Mouse (Mus musculus): ENCODE results near the gene Coq6. TPM values are rescaled to one million over a fixed set of nuclear protein-coding genes. Genes with fewer than 3 reads are reported as not detected.

Coq6 gene
- 21.3 to 35.0 TPM (median 26.9 TPM) in 4 replicates for total RNA-seq (2023; ENCODE audit: inconsistent age)

GRCm38 (mm10) chr12:84361555-84362489, at the start of gene Coq6, which contains the start of gene Fam161b:
Gene Coq6, plus strand, starts transcription at chr12:84361657.
Gene Fam161b, minus strand, starts transcription at chr12:84361833.

GRCm38 (mm10) chr12:84316721-84317621, 44.5 kb upstream of the Coq6 start, which contains the start of gene Zfp410:
Gene Zfp410, plus strand, starts transcription at chr12:84316852.

DNA sequence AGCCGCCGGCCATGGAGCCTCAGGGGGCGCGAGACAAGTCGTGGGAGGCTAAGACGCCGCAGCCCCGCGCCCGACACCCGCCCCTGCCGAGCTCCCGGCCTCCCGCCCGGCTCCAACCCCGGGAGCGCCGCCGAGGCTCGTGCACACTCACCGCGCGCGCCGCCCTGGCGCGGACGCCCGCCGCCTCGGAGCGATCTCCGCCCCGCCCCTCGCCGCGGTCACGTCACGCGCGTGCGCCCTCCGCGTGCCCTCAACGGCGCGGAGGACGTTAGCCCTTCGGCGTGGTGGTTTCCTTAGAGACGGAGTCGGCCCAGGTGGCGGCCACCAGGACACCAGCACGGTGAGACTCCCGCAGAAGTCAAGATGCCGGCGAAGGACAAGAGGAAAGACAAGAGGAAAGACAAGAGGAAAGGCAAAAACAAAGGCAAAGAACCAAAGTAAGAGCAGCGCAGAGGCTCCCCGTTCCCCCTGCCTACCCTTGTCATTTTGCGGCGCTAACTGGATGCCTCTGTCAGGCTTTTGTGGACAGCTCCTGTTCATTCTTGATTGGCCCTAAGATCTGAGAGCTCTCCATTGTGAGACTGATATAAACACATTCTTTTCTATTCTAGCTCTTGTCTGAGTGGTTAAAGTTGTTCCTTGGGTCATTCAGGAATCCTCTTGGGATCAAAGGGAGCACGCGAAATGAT, 47.5 kb downstream of the Coq6 start, which contains the start of the genes Entpd5 and Bbof1:
Gene Entpd5, minus strand, starts transcription at position 211 of the 689 bp plus-strand sequence.
Gene Bbof1, plus strand, starts transcription at position 253 of the 689 bp plus-strand sequence.

DNA sequence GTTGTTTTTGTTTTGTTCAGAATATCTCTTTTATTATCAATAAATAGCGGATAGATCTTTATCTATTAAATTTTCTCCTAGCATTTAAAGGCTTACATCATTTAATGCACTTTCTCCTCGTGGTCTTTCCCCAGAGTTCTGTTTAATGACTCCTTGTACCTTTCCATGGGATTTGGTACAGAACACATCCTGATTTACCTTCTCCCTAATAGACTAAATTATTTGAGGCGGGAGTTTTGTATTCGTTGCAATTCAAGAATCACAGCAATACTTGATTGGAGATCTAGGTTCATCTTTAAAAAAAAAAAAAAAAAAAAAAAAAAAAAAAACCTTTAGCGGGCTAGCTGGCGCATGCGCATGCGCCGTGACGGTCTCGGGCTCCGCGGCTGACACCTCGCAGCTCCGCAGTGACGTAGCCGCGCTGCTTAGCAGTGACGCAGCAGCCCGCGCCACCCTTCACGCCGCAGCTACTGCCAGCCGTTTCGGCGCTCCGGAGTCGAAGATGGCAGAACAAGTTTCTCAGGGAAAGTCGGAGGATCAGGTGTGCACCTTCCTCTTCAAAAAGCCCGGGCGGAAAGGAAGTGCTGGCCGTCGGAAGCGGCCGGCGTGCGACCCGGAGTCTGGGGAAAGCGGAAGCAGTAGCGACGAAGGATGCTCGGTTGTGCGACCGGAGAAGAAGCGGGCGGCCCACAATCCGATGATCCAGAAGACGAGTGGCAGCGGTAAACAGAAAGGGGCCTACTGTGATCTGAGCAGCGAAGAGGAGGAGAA, 55.6 kb downstream of the Coq6 start, which contains the start of gene Rnf113a2:
Gene Rnf113a2, plus strand, starts transcription at position 363 of the 771 bp plus-strand sequence.

Other genes with a start within 250 kb of the Coq6 start
- 0.35 to 1.00 TPM (median 0.81 TPM) in 4 replicates for gene Dnal1, start 247.3 kb upstream of the Coq6 start, total RNA-seq (2023; ENCODE audit: inconsistent age)
- 10.2 to 14.2 TPM (median 11.9 TPM) in 4 replicates for gene Pnma1, start 213.2 kb upstream of the Coq6 start, total RNA-seq (2023; ENCODE audit: inconsistent age)
- gene Elmsan1, start 142.8 kb upstream of the Coq6 start, total RNA-seq (2023; ENCODE audit: inconsistent age): 173 to 223 TPM (median 205 TPM) in 4 replicates
- gene Ptgr2, start 76.4 kb upstream of the Coq6 start, total RNA-seq (2023; ENCODE audit: inconsistent age): 15.3 to 23.6 TPM (median 21.4 TPM) in 4 replicates
- gene Zfp410, start 44.8 kb upstream of the Coq6 start, total RNA-seq (2023; ENCODE audit: inconsistent age): 62.2 to 68.0 TPM (median 66.5 TPM) in 4 replicates
- gene Fam161b, start 176 bp downstream of the Coq6 start, total RNA-seq (2023; ENCODE audit: inconsistent age): 1.6 to 2.4 TPM (median 2.0 TPM) in 4 replicates
- gene Entpd5, start 47.4 kb downstream of the Coq6 start, total RNA-seq (2023; ENCODE audit: inconsistent age): 26.3 to 29.4 TPM (median 28.7 TPM) in 4 replicates
- 1.3 to 1.8 TPM (median 1.5 TPM) in 4 replicates for gene Bbof1, start 47.4 kb downstream of the Coq6 start, total RNA-seq (2023; ENCODE audit: inconsistent age)
- gene Rnf113a2, start 55.5 kb downstream of the Coq6 start, total RNA-seq (2023; ENCODE audit: inconsistent age): 42.5 to 47.6 TPM (median 45.7 TPM) in 4 replicates
- gene Aldh6a1, start 89.3 kb downstream of the Coq6 start, total RNA-seq (2023; ENCODE audit: inconsistent age): 7.9 to 11.3 TPM (median 9.1 TPM) in 4 replicates
- gene Lin52, start 89.8 kb downstream of the Coq6 start, total RNA-seq (2023; ENCODE audit: inconsistent age): 18.4 to 22.2 TPM (median 20.8 TPM) in 4 replicates
- gene Vsx2, start 208.1 kb downstream of the Coq6 start, total RNA-seq (2023; ENCODE audit: inconsistent age): not detected in 4 replicates

Data from B cell, adult (primary cell).